Mouse (Mus musculus): ENCODE measurements around the gene Prkcz.
"Not testable (repeated sequence)": the region's sequence is repeated elsewhere in the genome, so short reads cannot be mapped to it uniquely, and the experiment has no call there.

The Prkcz gene

DNA sequence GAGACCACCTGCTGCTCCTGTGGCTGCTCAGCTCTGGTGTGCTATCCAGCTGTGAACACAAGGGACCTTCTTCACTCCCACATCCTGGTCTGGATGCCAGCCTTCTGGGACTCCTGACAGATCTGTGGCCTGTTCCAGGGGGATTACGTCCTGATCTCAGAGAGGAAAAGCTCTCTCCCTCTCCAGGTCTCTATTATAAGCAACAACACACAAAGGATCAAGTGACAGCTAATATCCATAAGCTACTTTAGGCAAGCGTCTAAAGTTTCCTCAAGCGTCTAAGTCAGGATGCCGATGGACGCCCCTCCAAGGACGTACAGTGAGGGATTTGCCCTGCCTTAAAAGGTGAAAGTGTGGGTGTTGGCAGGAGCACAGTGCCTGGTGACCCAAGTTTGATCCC is 78.9 kb downstream of the Prkcz start:
- DNase-seq (ENCODE audit: low spot score) = no peak

DNA sequence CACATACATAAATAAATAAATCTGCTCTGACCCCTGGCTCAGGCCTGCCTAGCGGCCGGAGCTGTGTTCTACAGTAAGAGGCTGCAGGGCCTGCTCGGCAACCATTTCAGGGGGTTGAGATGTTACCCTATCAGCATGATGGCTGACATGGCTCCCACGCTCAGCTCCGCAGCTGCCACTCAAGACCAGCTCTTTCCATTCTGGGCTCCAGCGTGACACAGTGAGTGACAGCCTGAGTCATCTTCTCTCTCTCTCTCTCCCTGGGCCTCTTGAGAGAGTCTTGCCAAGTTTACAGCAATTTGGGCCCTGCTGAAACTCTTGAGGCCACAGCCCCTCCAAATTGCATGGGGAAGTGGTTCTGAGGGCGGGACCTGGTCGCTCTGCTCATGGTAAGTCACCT is 79.5 kb downstream of the Prkcz start:
- DNase-seq (ENCODE audit: low spot score) = no peak

DNA sequence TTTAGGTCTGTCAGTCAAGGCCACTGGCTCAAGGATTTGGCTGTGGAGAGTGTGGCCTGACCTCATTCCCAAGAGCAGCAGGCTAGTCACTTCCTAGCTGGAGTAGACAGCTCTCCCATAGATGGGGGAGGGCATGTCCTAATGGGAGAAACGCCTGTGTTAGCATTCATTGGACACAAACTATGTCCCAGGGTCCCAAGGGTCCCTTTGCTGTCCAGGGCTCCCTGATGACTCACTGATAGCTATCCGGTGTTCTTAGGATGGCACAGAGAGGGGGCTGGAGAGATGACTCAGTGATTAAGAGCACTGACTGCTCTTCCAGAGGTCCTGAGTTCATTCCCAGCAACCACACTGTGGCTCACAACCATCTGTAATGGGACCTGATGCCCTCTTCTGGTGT is 79.9 kb downstream of the Prkcz start:
- no peak for DNase-seq (ENCODE audit: low spot score)

DNA sequence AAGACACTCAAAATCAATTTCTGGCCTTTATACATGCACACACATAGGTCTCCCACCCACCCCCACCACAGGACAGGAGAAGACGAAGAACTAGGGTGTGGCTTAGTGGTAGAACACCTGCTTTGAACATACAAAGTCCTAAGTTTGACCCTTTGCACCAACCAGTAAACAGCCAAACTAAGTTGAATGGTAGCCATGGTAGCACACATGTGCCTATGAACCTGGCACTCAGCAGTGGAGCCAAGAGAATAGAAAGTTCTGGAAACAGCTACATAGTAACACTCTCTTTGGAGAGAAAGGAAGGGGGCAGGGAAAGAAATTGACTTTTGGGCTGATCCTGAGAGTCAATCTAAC is 80.4 kb downstream of the Prkcz start:
- DNase-seq (ENCODE audit: low spot score) = no peak

DNA sequence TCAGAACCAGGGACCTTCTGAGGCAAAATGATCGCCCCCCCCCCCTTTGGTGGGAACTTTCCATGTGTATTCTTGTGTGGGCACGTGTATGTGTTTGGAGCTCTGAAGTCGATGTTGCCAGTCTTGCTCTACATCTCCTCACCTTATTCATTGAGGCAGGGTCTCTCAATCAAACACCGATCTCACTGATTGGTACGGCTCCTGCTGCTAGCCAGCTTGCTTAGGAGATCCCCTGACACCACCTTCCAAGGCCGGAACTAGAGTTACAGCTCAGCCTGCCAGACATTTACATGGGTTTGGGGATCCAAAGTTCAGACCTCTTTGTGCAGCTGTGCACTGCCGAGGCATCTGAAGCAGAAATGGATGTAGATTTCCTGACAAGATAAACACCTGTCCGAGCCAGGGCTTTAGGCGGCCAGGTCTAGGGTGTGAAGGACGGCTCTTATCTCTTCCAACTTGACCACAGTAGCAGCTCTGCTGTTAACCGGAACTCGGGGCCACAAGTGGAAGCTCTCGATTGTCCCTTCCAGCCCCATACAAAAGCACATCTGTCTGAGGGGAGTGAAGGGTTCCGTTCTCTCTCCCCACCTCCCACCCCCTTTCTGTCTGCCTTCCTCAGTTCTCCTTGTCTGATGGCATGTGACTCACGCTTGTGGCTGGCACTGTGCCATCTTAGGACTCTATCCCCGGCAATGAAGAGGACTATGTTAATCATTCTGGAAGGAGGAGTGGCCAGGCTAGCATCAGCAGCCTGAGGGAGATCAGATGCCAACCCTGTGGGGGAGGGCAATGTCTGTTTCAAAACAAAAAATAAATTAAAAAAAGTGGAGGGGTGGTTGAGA is 81.0 kb downstream of the Prkcz start:
- DNase-seq (ENCODE audit: low spot score) = no peak

DNA sequence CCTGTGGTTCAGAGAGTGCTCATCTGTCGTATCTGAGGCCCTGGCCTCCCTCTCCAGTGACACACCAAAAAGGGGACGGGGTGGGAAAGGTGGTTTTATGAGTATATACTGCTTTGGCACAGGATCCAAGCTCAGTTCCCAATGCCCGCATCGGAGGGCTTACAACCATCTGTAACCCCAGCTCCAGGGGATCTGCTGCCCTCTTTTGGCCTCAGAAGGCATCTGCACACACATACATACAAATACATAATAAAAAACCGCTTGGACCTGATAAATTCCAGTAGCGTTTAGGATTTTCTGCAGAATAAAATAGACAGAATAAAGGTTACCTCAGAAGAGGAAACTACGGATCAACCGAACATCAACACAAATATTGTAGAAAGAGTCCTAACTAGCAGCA is 82.1 kb downstream of the Prkcz start:
- DNase-seq (ENCODE audit: low spot score) = no peak

DNA sequence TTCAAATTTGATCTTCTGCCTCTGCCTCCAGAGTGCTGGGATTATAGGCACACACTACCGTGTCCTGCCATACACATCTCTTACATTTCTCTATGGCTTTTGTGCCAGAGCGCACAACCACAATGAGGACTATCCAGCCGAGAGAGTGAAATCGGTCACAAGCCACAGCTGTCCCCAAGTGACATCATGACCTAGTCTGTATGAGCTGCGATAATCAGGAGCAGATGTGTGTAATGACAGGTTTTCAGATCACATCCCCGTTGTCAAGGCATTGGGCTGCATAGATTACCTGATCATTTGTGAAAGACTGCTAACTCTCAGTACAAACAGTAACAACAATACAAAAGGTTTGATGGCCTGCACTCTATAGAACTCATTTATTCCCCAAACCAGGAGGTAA is 83.2 kb downstream of the Prkcz start:
- no peak for DNase-seq (ENCODE audit: low spot score)

DNA sequence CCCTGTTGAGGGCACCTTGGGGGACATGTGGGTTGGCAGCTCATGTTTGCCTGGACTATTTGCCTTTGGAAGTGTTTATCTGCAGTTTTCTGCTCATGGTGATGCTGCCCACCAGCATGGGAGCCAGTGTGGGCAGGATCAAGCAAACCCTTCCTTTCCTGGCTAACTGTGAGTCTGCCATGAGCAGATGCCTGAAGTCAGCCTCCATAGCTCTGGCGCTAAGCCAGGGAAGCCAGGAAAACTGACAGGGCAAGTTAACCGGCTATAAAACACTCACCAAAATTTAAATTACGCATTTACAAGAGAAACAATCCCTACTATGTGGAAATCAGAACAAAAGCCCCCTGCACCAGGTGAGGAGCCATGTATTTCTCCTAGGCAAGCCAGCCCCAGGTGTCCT is 86.3 kb downstream of the Prkcz start:
- no peak for DNase-seq (ENCODE audit: low spot score)

DNA sequence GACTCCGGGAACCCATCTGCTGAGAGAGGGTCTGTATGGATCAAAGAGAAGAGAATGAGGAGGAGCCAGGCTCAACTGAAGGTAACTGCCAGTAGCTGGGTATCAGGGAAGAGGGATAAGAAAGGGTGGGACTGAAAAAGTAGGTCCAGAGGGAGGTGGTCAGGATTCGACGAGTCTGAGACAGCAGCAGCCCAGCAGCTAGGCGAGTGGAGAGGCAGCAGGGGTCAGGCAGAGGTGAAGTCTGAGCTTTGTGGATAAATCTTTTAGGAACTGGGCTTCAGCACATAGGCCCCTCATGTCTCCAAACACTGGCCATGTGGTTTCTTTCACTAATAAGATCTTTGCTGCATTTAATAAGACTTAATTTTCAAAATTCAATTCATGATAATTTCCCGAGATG is 86.7 kb downstream of the Prkcz start:
- no peak for DNase-seq (ENCODE audit: low spot score)

DNA sequence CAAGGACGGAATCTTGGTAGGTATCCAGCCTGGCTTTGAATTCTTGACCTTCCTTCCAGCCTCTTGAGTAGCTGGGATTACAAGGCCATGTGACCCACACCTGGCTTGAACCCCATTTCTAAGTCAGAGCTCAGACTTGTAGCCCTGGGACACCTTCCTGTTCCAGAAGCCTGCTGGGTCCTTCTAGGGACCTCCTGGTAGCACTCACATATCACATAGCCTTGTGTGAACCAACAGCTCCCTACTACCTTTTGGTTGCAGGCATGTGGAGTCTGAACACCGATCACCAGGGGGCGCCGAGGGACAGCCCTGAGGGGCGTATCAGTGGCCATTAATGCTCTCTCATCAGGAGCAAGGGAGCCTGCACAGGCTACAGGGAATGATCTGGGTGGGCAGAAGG is 92.8 kb downstream of the Prkcz start:
- no peak for DNase-seq (ENCODE audit: low spot score)

DNA sequence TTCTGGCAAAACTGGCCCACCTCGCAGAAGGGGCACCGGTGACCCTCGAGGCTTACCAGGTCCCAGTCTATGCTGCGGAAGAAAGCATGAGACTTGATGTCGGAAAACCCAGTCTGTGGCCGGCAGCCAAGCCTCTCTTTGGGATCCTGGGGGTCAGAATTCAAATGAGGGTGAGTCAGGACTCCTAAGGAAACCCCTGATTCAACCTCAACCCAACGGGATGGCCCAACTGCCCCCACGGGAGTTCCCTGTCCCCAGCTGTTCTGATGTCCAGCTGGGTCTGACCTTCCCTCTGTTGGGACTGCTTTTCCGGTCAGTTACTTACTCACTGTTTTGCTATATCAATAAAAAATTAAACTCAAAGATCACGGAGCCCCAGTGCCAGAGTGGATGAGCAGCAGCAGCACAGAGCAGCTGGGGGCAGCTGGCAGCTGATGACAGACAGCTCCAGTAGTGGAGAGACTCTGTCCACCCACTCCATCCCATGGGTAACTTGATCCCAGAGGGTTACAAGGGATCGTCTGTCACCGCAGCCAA is 93.5 kb downstream of the Prkcz start:
- DNase-seq (ENCODE audit: low spot score) = no peak

DNA sequence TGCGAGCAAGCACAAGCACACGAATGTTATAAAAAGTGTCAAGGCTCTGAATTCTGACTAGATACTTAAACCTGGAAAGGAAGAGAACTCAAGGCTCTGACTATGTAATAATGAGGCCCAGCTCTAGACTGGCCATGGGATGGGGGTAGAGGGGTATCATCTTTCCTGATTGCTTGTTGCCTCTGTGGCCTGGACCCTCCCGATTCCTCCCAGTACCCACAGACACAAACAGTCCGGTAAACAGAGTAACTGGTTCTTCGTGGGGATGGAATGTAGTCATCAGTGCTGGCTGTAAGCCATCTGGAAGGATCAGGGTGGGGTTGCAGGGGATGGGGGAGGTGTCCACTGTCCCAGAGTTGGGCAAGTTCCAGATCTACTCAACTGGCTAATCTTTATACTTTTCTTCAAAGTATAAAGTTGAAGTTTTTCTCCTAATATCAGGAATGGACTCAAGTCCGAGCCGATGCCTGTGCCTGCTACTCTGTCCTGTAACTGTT is 94.1 kb downstream of the Prkcz start:
- DNase-seq (ENCODE audit: low spot score) = no peak

DNA sequence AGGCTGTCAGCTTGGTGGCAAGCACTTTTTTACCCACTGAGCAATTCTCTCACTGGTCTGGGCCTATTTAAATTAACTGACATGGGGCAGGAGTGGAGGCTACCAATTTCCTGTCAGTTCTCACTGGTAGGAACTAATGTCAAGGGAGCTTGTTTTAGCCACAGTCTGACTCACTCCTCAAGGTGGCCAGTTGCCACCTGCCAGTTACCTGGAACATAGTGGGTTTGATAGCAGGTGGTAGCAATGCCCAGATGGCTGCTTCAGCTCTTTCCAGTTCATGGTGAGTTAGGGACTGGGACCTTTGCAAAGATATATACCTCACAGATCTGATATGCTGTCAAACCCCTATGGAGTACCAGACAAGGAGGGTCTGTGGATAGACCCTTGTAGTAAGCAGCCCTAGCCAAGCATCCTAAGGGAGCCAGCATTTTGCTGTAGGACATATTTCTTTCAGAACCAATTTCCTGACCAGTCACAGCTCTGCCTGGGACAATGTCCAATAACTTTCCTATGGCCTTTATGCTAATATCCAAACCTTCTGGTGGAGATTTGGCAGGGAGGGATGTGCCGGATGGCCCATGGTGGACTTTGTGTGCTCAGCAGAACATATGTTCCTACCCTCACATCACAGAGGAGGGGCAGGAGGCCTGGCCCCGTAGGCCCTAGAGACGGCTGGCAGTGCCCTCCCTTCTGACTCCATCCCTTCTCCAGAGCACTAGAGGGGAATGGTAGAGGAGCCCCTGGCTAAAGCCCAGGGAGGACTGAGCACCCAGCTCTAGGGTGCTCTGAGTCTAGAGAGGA is 96.4 kb downstream of the Prkcz start:
- no peak for DNase-seq (ENCODE audit: low spot score)

DNA sequence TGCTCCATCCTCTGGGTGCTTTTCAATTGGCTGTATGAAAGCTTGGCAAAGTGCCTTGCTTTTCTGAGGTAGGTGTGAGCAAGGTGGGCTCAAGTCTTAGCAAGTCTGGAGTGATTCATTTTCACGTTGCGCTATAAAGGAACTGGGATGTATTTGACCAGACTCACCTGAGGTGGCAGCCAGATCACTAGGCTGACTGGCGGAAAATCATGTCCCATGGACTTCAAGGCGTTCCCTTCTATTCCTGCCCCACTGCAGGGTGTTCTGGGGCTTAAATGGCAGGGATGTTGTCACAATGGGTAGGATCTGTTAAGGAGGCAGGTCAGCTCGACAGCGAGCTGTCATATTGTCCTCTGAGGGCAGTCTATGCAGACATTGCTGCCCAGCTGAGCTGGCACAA is 108.9 kb downstream of the Prkcz start:
- DNase-seq (ENCODE audit: low spot score) = no peak

DNA sequence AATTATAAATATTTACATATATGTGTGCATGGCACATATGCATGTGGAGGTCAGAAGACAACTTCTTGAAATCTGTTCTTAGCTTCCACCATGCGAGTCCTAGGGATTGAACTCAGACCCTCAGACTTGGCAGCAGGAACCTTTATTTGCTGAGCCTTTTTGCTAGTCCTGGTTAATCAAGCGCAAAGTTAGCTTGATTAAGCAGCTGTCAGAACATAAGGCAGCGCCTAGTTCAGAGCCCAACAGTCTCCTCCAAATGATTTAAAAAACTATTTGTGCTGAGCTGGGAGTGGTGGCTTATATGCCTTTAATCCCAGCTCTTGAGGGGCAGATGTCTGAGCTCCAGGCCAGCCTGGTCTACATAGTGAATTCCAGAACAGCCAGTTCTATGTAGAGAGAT is 110.0 kb downstream of the Prkcz start:
- DNase-seq (ENCODE audit: low spot score) = no peak

DNA sequence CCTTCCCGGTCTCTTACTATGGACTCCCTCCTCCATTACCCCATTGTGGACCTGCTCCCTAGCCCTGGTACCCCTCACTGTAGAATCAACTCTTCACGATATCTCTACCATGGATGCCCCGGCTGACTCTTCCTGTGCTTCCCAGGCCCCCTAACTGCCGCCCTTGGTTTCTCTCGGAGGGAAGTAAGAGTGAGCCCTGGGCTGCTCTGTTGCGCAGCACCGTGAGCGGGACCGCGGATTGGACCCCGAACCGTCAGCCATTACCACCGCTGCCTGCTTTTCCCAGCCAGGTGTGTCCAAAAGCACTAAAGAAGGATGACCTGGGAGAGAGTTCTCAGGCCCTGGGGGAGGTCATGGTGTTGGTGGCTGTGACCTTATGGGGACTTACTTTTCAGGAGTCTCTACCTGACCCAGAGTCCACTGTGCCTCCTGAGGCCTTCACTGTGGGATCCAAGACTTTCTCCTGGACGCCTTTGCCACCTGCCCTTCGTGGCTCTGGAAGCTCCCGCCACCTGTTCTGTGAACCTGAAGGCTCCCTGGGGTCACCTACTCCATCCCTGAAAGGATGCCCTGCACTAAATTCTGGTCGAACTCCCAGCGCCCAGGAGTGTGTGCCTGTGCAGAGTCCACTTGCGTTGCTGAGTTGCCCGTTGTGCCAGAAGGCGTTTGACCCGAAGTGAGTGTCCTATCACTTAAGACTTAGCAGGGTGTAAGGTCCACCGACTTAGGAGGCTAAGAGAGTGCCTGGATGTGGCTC is 110.6 kb downstream of the Prkcz start:
- DNase-seq (ENCODE audit: low spot score) = no peak

DNA sequence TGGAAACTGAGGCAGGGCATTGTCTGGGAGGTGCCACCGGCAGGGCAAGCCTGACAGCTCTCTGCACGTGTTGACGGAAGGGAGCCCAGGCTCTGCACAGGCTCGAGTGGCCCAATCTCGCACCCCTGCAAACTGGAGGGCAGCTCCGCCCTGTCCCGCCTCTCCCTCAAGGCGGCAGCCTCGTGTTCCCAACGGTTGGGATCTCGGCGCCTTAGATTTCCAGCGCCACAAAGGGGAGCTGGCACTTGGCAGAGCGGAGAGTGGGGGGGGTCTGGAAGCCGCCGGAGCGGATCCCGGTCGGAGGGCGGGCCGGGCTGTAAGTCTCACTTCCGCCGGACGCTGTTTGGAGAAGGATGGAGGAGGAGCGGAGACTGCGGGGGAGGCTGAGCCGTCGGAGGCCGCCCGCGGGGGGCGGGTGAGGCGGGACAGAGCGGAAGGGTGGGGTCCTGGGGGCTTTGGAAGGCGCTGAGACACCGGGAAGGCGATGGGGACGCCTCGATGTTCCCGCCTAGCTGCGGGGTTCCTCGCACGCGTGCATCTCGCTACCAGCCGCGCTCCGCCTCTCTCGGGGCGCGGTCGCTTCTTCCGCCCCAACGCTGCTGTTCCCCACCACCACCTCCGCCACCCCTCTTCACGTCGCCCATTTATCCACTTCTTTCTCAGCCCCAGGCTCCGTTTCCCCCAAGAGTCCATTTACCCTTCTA is 111.4 kb downstream of the Prkcz start, which contains the start of gene Faap20:
Gene Faap20 (plus strand): TSS at position 155 of the 704 bp plus-strand sequence.
- peak; percentile 42 for DNase-seq (ENCODE audit: low spot score)

DNA sequence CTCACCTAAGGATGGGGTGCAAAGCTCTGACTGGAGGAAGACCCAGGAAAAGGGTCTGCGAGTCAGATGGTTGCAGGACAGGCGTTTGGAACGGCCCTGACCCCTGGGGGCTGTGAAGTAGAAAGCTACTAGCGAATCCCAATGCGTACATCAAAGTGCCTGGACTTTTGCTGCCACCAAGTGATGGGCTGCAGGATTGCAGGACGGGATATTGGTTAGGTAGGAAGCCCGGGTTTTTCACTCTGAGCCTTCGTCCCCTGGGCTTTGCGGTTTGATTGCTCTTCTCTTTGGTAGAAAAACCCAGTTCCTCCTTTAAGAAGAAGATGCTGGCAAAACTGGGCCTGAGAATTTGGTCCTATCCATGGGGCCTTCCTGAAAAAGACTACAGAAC is 111.9 kb downstream of the Prkcz start:
- peak; percentile 78 for DNase-seq (ENCODE audit: low spot score)

DNA sequence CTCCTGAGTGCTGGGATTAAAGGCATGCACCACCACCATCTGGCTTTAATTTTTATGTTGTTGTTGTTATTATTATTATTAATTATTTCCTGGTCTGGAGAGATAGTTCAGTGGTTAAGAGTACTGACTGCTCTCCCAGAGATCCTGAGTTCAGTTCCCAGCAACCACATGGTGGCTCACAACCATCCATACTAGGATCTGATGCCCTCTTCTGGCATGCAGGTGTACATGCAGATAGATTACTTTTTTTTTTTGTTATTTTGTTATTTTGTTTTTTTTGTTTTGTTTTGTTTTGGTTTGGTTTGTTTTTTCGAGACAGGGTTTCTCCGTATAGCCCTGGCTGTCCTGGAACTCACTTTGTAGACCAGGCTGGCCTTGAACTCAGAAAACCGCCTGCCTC is 113.1 kb downstream of the Prkcz start:
- DNase-seq (ENCODE audit: low spot score) = not testable (repeated sequence)

DNA sequence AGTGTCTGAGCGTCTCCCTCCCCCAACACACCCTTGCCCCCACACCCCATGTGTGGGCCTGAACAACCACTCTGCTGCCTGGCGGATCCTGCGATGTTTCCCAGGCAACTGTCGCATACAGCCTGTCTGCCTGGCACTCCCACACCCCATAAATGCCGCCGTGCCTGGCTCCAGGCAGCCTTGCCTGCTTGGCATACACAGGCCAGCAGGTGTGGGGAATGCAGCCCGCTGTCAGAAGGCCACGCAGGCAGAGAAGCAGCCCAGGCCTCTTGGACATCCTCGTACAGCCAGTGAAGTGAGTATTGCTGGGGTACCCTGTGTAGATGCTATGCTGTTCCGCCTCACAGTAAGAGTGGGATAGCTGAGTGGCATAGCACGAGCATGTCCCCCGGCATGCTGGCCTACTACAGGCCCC is 114.5 kb downstream of the Prkcz start:
- DNase-seq (ENCODE audit: low spot score) = no peak

DNA sequence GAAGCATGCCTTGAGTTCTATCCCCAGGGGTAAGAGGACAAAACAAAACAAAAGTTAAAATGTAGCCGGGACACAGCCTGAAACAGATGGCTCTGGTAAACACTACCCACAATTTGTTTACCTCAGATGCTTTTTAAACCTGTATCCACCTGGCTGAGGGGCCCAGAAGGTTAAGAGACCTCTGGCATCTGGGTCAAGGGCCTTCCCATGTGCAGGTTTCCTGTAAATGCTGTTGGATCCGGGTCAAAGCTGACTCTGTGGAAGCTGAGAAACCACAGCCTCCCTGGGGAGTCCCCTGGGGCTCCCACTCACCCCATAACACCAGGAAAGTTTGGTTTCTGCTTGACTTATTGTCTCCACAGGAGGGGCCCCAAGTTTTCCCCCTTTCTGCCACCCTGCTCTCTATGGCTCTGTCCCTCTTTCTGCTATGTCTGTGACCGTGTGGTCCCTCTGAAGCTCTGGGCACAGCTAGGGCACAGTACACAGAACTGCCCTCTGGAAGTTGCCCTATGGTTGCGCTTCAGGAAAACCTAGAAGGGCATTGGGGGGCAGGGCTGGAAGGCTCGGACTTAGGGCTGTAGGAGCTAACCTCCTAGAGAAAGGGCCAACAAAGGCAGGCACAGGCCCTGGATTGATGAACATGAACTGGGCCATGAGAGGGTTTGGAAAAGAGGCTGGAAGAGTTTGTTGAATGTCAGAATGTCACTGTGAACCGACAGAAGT is 115.2 kb downstream of the Prkcz start:
- no peak for DNase-seq (ENCODE audit: low spot score)

All from spleen, adult 12 weeks (tissue).